ENCODE assay signal across 8 mouse cellular contexts in genomic region chr17:79715649-79716143, GRCm38 (mm10). TPM values are rescaled to one million over a fixed set of nuclear protein-coding genes. Genes with fewer than 3 reads are reported as not detected.
A peak's percentile ranks its signal among the peaks of the same experiment; 100 is the strongest.
DNase-seq lines count a peak whose midpoint lies in the region; ATAC-seq and TF ChIP-seq lines count a peak whose summit lies in the region.

No protein-coding gene starts in this region.

- peak; percentile 45; the same call in 1 of the 2 replicates for ATAC-seq in G1E (ENCODE audit: extremely low read depth, insufficient number of reproducible peaks, low FRiP score, poor library complexity, severe bottlenecking)
- peak; percentile 88 for ATAC-seq in hindbrain, embryonic 11.5 days (ENCODE audit: low FRiP score)
- peak; percentile 89 for ATAC-seq in lung, embryonic 16.5 days (ENCODE audit: low read depth)

- peak overlapping the region; percentile 93 for H3K4me2 ChIP-seq in hindbrain, embryonic 11.5 days (replicated peaks; ENCODE audit: low read depth, low read length)
- H3K4me2 ChIP-seq in lung, embryonic 16.5 days (ENCODE audit: low read depth, low read length), result peak overlapping the region; percentile 79

- no peak overlapping the region for H3K4me3 ChIP-seq in G1E (ENCODE audit: low read depth, low read length)
- peak overlapping the region; percentile 39 for H3K4me3 ChIP-seq in cerebellum, adult 2 months (replicated peaks; ENCODE audit: insufficient read depth, low read depth, low read length)
- H3K4me3 ChIP-seq in hindbrain, embryonic 11.5 days (ENCODE audit: low read depth, low read length), result peak overlapping the region; percentile 41
- peak overlapping the region; percentile 46 for H3K4me3 ChIP-seq in lung, embryonic 16.5 days (ENCODE audit: low read length)

- peak overlapping the region; percentile 44 for H3K9ac ChIP-seq in hindbrain, embryonic 11.5 days (ENCODE audit: low read depth, low read length)
- peak overlapping the region; percentile 48 for H3K9ac ChIP-seq in lung, embryonic 16.5 days (ENCODE audit: low read length)

- H3K27ac ChIP-seq in cerebellum, adult 2 months (ENCODE audit: insufficient read depth, low read length), result no peak overlapping the region
- no peak overlapping the region for H3K27ac ChIP-seq in hindbrain, embryonic 11.5 days (ENCODE audit: low read depth, low read length)
- H3K27ac ChIP-seq in lung, embryonic 16.5 days (ENCODE audit: low read length), result no peak overlapping the region; the same call in 1 of the 2 replicates

- TF ChIP-seq CTCF in G1E (IDR thresholded peaks at IDR 0.05; ENCODE audit: low read depth, low read length), result 0 out of 2 replicates have a peak, but pooled peaks have one; percentile 17
- peak; percentile 77 for TF ChIP-seq CTCF in cerebellum, adult 2 months (IDR thresholded peaks at IDR 0.05; ENCODE audit: borderline replicate concordance, insufficient read depth, low read depth, low read length)

- DNase-seq in G1E (ENCODE audit: low spot score), result peak; percentile 19
- peak; percentile 77 to 83 for DNase-seq in cerebellum, adult 2 months
- peak; percentile 64 to 90 for DNase-seq in frontal cortex, adult 2 months (ENCODE audit: extremely low spot score in 1 of 2, low spot score in 1 of 2)
- DNase-seq in hindbrain, embryonic 11.5 days (ENCODE audit: low spot score), result peak; percentile 93
- DNase-seq in layer of hippocampus, adult 9-11 months, result peak; percentile 69
- peak; percentile 77 for DNase-seq in ovary, postnatal 10 days (ENCODE audit: low spot score)
- peak; percentile 92 for DNase-seq in thymus, postnatal 0 days (ENCODE audit: low spot score)

- no peak for TF ChIP-seq POLR2A in cerebellum, adult 2 months (IDR thresholded peaks at IDR 0.05; ENCODE audit: borderline replicate concordance, insufficient read depth, low read length)

- under 1% methylated on average over 42 of the region's 42 CpGs for WGBS in cerebellum, adult 2 months
- under 1% methylated on average over 41 of the region's 42 CpGs for WGBS in hindbrain, embryonic 11.5 days
- WGBS in lung, embryonic 16.5 days, result under 1% methylated on average over 41 of the region's 42 CpGs

- no peaks in the 10 kb centered on the region for H3K36me3 ChIP-seq in G1E (replicated peaks)
- H3K36me3 ChIP-seq in hindbrain, embryonic 11.5 days (ENCODE audit: control insufficient read depth, insufficient read depth, low read length), result no peaks in the 10 kb centered on the region
- H3K36me3 ChIP-seq in lung, embryonic 16.5 days (ENCODE audit: control insufficient read depth, insufficient read depth, low read length), result no peaks in the 10 kb centered on the region

- H3K4me1 ChIP-seq in G1E (ENCODE audit: insufficient read depth, low read depth, low read length), result 0 out of 2 replicates have a peak, but pooled peaks cover 6% of the 10 kb centered on the region
- peaks cover 4% of the 10 kb centered on the region; the same call in 1 of the 2 replicates for H3K4me1 ChIP-seq in cerebellum, adult 2 months (ENCODE audit: control insufficient read depth, insufficient read depth, low read length)
- H3K4me1 ChIP-seq in hindbrain, embryonic 11.5 days (replicated peaks; ENCODE audit: control insufficient read depth, insufficient read depth, low read length), result peaks cover 10% of the 10 kb centered on the region; the same call in 1 of the 2 replicates
- peaks cover 27% of the 10 kb centered on the region for H3K4me1 ChIP-seq in lung, embryonic 16.5 days (replicated peaks; ENCODE audit: control insufficient read depth, insufficient read depth, low read length)

- peaks cover 12% of the 10 kb centered on the region; the same call in 1 of the 2 replicates for H3K27me3 ChIP-seq in G1E (ENCODE audit: insufficient read depth, low read length)
- H3K27me3 ChIP-seq in cerebellum, adult 2 months (ENCODE audit: control insufficient read depth, insufficient read depth, low read length), result peaks cover 1% of the 10 kb centered on the region; the same call in 1 of the 2 replicates
- peaks cover 42% of the 10 kb centered on the region for H3K27me3 ChIP-seq in hindbrain, embryonic 11.5 days (ENCODE audit: control insufficient read depth, insufficient read depth, low read length)
- peaks cover 41% of the 10 kb centered on the region for H3K27me3 ChIP-seq in lung, embryonic 16.5 days (ENCODE audit: control insufficient read depth, insufficient read depth, low read depth, low read length)

- H3K9me3 ChIP-seq in G1E (replicated peaks), result peaks cover 4% of the 10 kb centered on the region
- H3K9me3 ChIP-seq in hindbrain, embryonic 11.5 days (ENCODE audit: control insufficient read depth, low read length), result no peaks in the 10 kb centered on the region
- H3K9me3 ChIP-seq in lung, embryonic 16.5 days (ENCODE audit: control insufficient read depth, low read length), result no peaks in the 10 kb centered on the region

RNA-seq across cellular contexts. Expression of gene Cyp1b1, which starts 0.8 kb away (rescaled TPM):
- not detected in 2 replicates for total RNA-seq in G1E (2014; fragmentation: Nextera tagmentation)
- total RNA-seq in G1E (2017), result 0.05 and 0.12 TPM in 2 replicates
- not detected in 2 replicates for polyA plus RNA-seq in G1E (2012)
- 1.1 and 1.6 TPM in 2 replicates for polyA plus RNA-seq in cerebellum, adult 2 months (2012; rRNA removed)
- 5.1 and 5.2 TPM in 2 replicates for polyA plus RNA-seq in frontal cortex, adult 2 months (2012; rRNA removed)
- polyA plus RNA-seq in hindbrain, embryonic 11.5 days (2014; fragmentation: Nextera tagmentation; extraction: Ambion mirVana), result 3.0 and 4.0 TPM in 2 replicates
- 5.1 and 5.3 TPM in 2 replicates for polyA plus RNA-seq in lung, embryonic 16.5 days (2015; fragmentation: Nextera tagmentation; extraction: Ambion mirVana)
- polyA plus RNA-seq in thymus, postnatal 0 days (2015; fragmentation: Nextera tagmentation; extraction: Ambion mirVana), result 2.7 and 2.9 TPM in 2 replicates

Comparison
In these comparisons a context has a peak if more than half of its experiments do, and no peak if none do; other contexts are left out.
1. DNase-seq: peak in every context shown above with its lines; median percentile 93 in hindbrain, embryonic 11.5 days; 92 in thymus, postnatal 0 days; 80 in cerebellum, adult 2 months; 77 in frontal cortex, adult 2 months; 77 in ovary, postnatal 10 days; 69 in layer of hippocampus, adult 9-11 months; 19 in G1E.